Mouse (Mus musculus) splenic B cell, adult 2 months (primary cell): Measurements from ENCODE around the gene Myom3.
A peak's percentile ranks its signal among the peaks of the same experiment; 100 is the strongest.

Source experiments
- DNase-seq: peaks from one replicate; pipeline ENCODE4 v3.0.0-alpha.2; 2011; ENCODE audit warnings: low read depth, low spot score
- H3K27me3 ChIP-seq: 2 replicates; pipeline ENCODE4 v1.6.1; 2012; ENCODE audit warnings: mild to moderate bottlenecking, low read length, moderate library complexity, mixed read lengths; ENCODE audit not compliant: control insufficient read depth, poor library complexity, insufficient read depth, severe bottlenecking
- H3K36me3 ChIP-seq: 2 replicates; pipeline ENCODE4 v1.6.1; 2012; ENCODE audit warnings: mild to moderate bottlenecking, low read length, moderate library complexity, mixed read lengths; ENCODE audit not compliant: control insufficient read depth, poor library complexity, insufficient read depth, severe bottlenecking

Myom3 gene

DNA sequence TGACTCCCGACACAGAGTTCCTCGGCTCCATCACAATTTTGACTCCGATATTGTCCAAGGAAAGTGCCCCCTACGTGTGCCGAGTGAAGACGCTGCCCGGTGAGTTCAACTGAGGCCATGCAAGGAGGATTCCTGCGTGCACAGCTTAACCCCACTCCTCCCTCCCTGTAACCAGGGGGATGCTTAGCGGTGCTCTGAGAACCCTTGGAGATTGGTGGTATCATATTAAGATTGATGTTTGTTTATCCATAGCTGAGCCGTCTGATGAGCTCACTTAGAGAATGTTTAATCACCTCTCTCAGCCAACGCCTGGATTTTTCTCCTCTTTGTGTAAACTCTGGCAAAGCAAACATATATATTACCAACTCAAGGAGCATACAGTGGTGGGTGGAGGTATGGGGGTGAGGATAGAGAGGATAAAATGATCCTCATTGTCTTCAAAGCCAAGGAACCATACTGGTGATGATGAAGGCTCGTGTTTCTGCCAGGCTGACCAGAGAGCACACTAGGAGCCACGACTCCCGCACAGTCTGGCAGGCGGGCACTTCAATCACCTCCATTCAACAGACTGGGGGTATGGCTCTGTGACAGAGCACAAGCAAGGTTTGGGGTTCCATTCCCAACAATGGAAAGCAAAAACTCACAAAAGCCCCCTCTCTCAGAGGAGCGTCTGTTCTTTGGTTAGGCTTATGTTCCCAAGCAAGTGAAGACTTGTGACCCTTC lies 14.6 kb upstream of the Myom3 start:
- Histone ChIP-seq H3K27me3 (no peaks in the 10 kb centered on the region; the same call in 1 of the 2 replicates), H3K36me3 (no peaks in the 10 kb centered on the region)
- no peak for DNase-seq

DNA sequence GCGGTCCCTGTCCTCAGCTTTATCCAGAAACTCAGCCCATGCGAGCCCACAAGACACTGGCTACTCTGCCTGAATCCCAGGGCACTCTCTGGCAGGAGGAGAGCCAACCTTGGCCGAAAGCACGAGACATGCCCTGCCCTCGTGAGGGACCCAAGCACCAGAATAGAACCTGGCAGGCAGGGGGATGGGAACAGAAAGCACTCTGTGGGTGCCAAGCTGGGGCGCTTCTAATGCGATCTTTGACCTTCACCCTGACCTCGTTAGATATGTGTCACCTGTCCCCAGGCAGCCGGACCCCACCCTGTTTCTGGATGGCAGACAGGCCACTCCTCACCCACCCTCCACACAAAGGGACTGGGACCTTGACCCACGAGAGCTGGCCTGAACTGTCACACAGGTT lies 13.9 kb upstream of the Myom3 start:
- DNase-seq = no peak
- no peaks in the 10 kb centered on the region for H3K36me3 ChIP-seq
- H3K27me3 ChIP-seq = no peaks in the 10 kb centered on the region

DNA sequence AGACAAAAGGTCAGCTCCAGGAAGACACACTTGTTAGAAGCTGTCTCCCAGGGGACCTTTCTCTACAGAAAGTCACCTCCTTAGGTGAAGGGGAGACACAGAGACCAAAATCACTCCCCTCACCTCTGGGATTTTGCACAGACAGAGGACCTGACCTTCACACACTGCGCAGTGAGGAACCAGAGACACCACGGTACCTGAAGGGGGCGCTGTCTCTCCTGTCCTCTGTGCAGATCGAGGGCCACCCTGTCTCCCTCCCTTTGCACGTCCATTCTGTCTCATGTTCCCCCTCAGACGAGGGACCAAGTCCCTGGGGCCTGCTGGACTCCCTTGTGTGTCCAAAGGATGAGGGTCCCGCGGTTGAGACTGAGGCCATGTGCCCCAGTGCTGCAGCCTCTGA lies 8.6 kb upstream of the Myom3 start:
- no peaks in the 10 kb centered on the region for H3K27me3 ChIP-seq
- no peaks in the 10 kb centered on the region for H3K36me3 ChIP-seq
- no peak for DNase-seq

DNA sequence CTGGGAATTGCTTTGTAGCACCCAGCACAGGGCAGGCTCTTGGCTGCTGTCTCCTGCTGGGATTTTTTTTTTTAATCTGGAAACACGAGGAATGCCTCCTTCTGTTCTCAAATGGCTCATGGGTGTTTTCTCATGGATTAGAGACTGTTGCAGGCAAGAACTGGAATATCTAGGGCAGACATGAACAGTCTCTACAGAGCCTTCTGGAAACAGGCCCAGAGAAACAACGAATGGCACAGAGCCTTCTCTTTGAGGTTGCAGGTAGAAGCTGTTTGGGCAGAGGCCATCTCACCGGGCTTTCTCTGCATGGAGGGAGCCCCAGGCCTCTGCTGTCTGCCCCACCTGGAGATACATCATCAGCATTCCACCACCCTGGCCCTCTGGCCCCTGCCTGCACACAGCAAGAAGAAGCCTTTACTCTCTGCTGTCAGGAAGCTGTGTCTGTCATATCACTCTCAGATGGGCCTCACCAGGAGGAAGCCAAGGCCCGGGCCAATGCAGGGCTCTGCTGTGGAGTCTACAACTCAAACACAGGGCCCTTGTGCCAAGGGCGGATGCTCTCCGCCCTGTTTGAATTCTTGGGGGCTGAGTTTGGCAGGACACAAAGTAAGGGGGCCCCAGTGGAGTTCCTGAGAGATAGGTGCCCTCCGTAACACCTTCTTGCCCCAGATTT lies 7.3 kb upstream of the Myom3 start:
- H3K36me3 ChIP-seq = no peaks in the 10 kb centered on the region
- DNase-seq = no peak
- no peaks in the 10 kb centered on the region for H3K27me3 ChIP-seq

DNA sequence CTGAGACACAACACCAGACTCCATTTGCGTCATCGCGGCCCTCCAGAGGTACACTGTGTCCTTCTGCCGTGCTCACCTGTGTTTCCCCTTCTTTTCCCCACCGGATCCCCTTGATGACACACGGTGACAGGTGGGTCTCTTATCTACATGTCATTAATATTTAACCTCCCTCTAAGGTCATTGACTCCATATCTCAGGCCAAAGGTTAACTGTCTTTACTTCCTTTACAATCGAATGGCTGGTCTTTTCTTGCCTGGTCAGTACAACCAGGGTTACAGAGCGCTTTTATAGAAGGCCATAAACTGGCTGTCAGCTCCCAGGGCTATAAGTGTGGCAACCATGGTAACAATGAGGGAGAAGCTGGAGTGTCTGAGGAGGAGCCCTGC lies 6.7 kb upstream of the Myom3 start:
- H3K36me3 ChIP-seq = no peaks in the 10 kb centered on the region
- H3K27me3 ChIP-seq = no peaks in the 10 kb centered on the region
- no peak for DNase-seq

DNA sequence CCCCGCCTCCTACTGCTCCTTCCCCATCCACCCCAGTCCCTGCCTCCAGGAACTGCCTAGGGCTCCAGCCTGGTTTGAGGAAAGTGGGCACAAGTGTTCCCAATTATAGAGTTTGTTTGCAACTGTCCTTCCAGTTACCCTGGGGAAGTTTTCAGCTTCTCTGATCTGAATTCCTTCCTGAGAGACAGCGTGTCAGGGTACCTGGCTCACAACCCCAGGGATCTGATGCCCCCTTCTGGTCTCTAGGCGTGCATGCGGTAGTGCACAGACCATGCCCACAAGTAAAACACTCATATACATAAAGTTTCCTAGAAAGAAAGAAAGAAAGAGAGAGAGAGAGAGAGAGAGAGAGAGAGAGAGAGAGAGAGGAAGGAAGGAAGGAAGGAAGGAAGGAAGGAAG lies 1.2 kb upstream of the Myom3 start:
- no peaks in the 10 kb centered on the region for H3K27me3 ChIP-seq
- no peak for DNase-seq
- H3K36me3 ChIP-seq = no peaks in the 10 kb centered on the region

DNA sequence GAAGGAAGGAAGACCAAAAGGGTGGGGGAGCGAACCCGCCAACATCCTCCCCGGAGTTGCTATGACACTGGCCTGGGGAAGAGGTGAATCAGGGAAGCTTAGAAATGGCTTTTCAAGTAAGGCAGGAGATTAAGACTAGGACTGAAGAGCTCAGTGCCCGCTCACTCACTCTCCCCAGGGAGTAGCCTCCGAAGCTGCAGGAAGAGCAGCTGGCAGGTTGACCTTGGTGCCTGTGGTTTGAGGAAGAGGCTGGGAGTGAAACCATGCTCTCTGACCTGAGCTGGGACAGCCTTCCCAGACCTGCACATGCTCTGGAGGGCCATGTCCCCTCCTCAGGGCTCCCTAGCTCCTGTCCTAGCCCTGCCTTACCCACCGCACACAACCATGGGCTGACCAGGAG lies 690 bp upstream of the Myom3 start:
- H3K27me3 ChIP-seq = no peaks in the 10 kb centered on the region
- H3K36me3 ChIP-seq = no peaks in the 10 kb centered on the region
- DNase-seq = peak; percentile 12

DNA sequence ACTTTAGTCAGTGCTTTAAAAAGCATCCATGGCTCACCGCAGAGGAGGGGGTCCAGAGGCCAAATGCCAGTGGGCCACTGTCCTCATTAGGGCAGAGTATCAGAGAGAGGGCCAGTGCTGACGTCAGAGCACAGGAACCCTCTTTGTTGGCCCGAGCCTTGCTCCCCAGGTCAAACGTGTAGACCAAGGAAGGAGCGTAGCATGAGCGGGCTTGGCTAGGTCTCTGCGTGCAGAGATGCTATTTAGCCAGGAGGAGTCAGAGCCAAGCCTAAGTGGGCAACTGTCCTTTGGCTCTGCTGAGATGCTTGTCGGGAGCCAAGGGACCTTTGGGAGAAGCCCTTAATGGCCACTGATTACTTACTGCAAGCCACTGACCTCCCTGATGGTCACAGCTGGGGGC lies 1.5 kb downstream of the Myom3 start:
- H3K36me3 ChIP-seq = no peaks in the 10 kb centered on the region
- H3K27me3 ChIP-seq = no peaks in the 10 kb centered on the region
- DNase-seq = no peak

DNA sequence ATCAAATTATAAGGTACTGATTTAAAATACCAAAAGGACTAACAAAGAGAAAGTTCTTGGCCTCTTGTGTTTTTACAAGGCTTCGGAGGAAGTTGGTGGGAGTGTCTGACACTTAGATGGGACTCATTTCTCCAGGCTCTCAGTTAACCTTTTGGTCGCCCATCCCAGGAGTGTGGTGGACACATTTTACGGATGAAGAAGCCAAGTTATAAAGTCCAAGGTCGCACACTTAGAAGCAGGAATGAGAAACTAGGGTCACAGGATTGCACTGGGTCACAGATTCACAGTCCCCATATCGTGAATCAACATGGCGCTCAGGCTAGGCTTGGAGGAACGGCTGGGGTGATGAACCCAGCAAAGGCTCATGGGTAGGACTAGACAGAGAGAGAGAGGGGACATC lies 2.1 kb downstream of the Myom3 start:
- Histone ChIP-seq H3K36me3 (no peaks in the 10 kb centered on the region), H3K27me3 (no peaks in the 10 kb centered on the region)
- no peak for DNase-seq

DNA sequence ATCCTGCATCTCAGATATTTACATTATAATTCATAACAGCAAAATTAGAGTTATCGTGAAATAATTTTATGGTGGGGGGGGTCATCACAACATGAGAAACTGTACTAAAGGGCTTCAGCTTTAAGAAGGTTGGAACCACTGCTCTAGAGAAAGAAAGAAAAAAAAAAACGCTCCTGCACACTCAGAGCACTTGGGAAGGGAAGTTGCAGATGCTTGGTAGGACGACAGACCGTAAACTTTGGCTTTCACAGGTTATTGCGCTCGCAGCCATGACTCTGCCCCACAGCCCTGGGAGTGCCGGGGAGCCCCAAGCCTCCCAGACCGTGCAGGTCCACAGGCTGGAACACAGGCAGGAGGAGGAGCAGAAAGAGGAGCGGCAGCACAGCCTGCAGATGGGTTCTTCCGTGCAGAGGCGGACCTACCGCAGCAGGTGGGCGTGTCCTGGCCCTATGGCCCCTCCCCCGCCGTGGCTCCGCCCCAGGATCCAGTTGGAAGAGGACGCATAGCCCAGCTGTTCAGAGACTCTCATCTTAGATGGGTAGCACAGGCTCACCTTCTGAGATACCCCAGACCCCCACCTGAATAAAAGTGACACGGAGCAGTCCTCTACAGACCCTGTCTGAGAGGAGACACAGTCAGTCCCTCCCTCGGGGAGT lies 2.9 kb downstream of the Myom3 start:
- DNase-seq = peak; percentile 63
- Histone ChIP-seq H3K27me3 (no peaks in the 10 kb centered on the region), H3K36me3 (no peaks in the 10 kb centered on the region)

DNA sequence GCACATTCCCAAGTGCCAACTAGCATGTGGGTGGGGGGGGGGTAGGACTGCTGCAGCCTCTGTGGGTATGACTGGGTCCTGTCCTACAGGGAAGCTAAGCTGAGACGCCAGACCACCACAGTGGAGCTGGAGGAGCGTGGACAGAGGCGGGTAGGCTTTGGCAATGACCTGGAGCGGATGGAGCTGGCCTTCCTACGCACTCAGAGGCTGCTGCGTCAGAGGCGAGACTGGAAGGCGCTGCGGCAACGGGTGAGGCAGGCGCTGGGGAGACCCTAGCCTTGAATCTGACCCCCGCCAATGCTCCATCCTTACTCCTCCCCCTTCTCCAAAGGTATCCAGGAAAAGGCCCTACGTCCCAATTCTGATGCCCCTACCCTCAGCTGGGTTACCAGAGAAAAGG lies 5.2 kb downstream of the Myom3 start:
- no peaks in the 10 kb centered on the region for H3K27me3 ChIP-seq
- no peaks in the 10 kb centered on the region for H3K36me3 ChIP-seq
- DNase-seq = no peak

DNA sequence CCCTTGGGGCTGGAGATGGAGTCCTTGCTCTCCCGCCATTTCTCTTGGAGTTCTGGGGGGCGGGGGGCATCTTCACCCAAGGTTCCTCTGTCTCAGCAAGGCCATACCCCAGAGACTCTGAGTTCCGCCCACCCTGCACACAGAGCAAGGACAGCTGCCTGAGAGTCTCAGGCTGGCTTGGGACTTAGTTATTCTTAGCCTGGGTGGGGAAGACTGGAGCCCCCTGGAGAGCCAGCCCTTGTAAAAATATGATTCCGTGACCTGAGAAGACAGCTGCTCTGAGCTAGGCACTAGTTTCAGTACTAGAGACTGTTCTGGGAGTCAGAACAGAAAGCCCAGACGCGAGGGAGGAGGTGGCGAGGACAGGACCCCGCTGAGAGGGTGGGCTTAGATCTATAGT lies 6.2 kb downstream of the Myom3 start:
- Histone ChIP-seq H3K36me3 (no peaks in the 10 kb centered on the region), H3K27me3 (no peaks in the 10 kb centered on the region)
- no peak for DNase-seq

DNA sequence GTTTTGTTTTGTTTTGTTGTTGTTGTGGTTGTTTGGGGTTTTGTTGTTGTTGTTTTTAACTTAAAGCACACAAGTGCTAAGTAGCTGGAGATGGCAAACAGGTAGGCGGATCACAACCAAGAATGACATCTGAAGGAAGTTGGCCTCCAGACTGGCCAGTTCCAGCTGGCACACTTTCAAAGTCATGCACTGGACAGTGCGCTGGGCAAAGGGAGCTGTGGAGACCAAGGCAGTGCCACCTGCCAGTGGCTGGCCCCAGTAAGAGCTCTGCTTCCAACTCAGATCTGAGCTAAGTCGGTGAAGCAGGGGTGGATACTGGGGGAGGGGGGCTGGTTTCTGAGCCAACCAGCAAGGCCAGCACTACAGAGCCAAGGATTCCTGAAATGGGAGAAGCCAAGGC lies 7.5 kb downstream of the Myom3 start:
- Histone ChIP-seq H3K27me3 (no peaks in the 10 kb centered on the region), H3K36me3 (no peaks in the 10 kb centered on the region)
- no peak for DNase-seq

DNA sequence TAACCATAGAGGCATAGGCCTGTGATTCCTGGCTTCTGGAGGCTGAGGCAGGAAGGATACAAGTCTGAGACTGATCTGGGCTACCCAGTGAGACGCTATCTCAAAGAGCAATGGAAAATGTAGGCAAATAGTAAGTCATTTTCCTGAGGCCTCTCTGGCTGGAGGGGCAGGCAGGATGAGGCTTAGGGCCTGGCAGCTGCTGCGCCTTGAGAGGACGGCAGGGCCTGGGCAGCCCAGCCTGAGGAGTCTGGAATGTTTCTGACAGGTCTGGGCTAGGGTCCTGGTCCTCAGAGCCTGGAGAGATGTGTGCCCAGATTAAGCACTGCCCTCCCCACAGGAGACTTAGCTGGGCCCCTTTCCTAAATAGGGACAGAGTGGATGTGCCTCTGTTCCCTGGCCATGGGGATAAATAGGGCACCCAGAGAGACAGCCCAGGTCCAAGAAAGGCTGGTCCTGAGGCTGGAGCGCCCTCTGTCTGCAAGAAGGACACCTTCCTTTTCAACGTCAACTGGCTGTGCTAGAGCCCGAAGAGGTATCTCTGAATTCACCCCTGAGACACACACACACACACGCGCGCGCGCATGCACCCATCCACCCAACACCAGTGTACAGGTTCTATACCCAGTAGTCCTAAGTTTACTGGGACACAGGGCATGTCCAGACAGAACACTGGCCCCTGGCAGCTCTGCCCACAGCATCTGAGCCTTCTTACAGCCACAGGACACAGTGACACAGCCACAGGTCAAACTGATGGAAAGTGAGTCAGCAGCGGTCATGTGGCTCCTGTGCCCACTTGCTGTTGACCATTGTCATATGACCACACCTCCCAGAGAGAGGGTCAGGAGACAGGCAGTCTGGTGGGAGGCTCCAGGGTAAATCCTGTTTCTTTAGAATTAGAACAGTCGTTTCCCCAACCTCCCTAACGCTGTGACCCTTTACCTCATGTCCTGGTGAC lies 9.3 kb downstream of the Myom3 start:
- peak; percentile 47 for DNase-seq
- no peaks in the 10 kb centered on the region for H3K36me3 ChIP-seq

More for the DNA sequence above, 9.3 kb downstream of the Myom3 start:
- H3K27me3 ChIP-seq = no peaks in the 10 kb centered on the region
